Mouse (Mus musculus) CH12.LX (cell line): ENCODE results near the gene Apoc4. TPM values are rescaled to one million over a fixed set of nuclear protein-coding genes. Genes with fewer than 3 reads are reported as not detected.

Source experiments
- DNase-seq: peaks from one replicate; pipeline ENCODE4 v3.0.0-alpha.2; 2013; ENCODE audit errors: extremely low read depth
- H3K27ac ChIP-seq: 2 replicates; pipeline ENCODE4 v1.5.1; 2012; ENCODE audit warnings: low read depth, mild to moderate bottlenecking, control low read depth, moderate library complexity; ENCODE audit not compliant: insufficient read depth
- H3K27me3 ChIP-seq: replicated peaks from 2 replicates; pipeline ENCODE3; 2012; ENCODE audit warnings: inconsistent platforms
- H3K36me3 ChIP-seq, 2 experiments: replicated peaks in 1 of 2; 2 replicates each; pipeline versions ENCODE3 to v1.6.1; 2012; ENCODE audit warnings: inconsistent platforms in 1 of 2, low read length in 1 of 2, mild to moderate bottlenecking in 1 of 2, mixed read lengths in 1 of 2, moderate library complexity in 1 of 2; ENCODE audit not compliant: control insufficient read depth in 1 of 2, insufficient read depth in 1 of 2
- H3K4me1 ChIP-seq, 2 experiments: 2 replicates each; pipeline ENCODE4 v1.6.1; 2012; ENCODE audit warnings: inconsistent platforms in 1 of 2, moderate library complexity in 1 of 2; ENCODE audit not compliant: insufficient read depth in 2 of 2, control insufficient read depth in 1 of 2
- H3K4me2 ChIP-seq: 2 replicates; pipeline ENCODE4 v1.6.1; 2012; ENCODE audit warnings: low read depth, mild to moderate bottlenecking, control low read depth; ENCODE audit not compliant: poor library complexity, insufficient read depth, severe bottlenecking
- H3K4me3 ChIP-seq, 3 experiments: fragments of 150-350 bp in 1 of 3; sonication (generic) in 1 of 3; replicated peaks in 1 of 3; 2 replicates each; pipeline versions ENCODE3 to v1.5.1; 2011 to 2012; ENCODE audit warnings: low read depth in 2 of 3, low read length in 2 of 3, mild to moderate bottlenecking in 2 of 3, moderate library complexity in 2 of 3, control low read depth in 1 of 3, improper control_type of control experiment in 1 of 3, inconsistent platforms in 1 of 3, mixed read lengths in 1 of 3; ENCODE audit not compliant: poor library complexity in 1 of 3
- H3K79me2 ChIP-seq: replicated peaks from 2 replicates; pipeline ENCODE4 v1.6.1; 2012; ENCODE audit warnings: mild to moderate bottlenecking, moderate library complexity; ENCODE audit not compliant: control insufficient read depth, poor library complexity, insufficient read depth, severe bottlenecking; ENCODE audit errors: extremely low read depth
- H3K9ac ChIP-seq: 2 replicates; pipeline ENCODE4 v1.6.1; 2012; ENCODE audit warnings: low read depth, mild to moderate bottlenecking, control low read depth, moderate library complexity; ENCODE audit not compliant: insufficient read depth
- H3K9me3 ChIP-seq: replicated peaks from 2 replicates; pipeline ENCODE3; 2012; ENCODE audit warnings: low read length, inconsistent platforms, mixed read lengths
- CHD1 ChIP-seq: IDR thresholded peaks from 2 replicates; pipeline ENCODE4 v1.6.1; 2012; ENCODE audit warnings: low read depth, low read length, improper control_type of control experiment, inconsistent platforms
- E2F4 ChIP-seq: IDR thresholded peaks from 2 replicates; pipeline ENCODE4 v1.6.1; 2011; ENCODE audit warnings: low read depth, low read length, improper control_type of control experiment; ENCODE audit not compliant: insufficient replicate concordance
- ELF1 ChIP-seq: IDR thresholded peaks from 2 replicates; pipeline ENCODE4 v1.6.1; 2014; ENCODE audit warnings: low read depth, mild to moderate bottlenecking, inconsistent platforms, low read length, improper control_type of control experiment
- EP300 ChIP-seq: IDR thresholded peaks from 2 replicates; pipeline ENCODE4 v1.6.1; 2011; ENCODE audit warnings: low read length, improper control_type of control experiment
- ETS1 ChIP-seq: conservative IDR thresholded peaks from 2 replicates; pipeline ENCODE4 v1.6.1; 2012; ENCODE audit warnings: low read depth, mild to moderate bottlenecking, inconsistent platforms, low read length, improper control_type of control experiment, moderate library complexity
- HCFC1 ChIP-seq: IDR thresholded peaks from 2 replicates; pipeline ENCODE4 v1.6.1; 2012; ENCODE audit warnings: low read depth, mild to moderate bottlenecking, inconsistent platforms, low read length, improper control_type of control experiment
- JUN ChIP-seq: IDR thresholded peaks from 2 replicates; pipeline ENCODE4 v1.6.1; 2011; ENCODE audit warnings: low read depth, mild to moderate bottlenecking, low read length, improper control_type of control experiment, moderate library complexity; ENCODE audit not compliant: insufficient read depth
- JUND ChIP-seq: conservative IDR thresholded peaks from 2 replicates; pipeline ENCODE4 v1.6.1; 2011; ENCODE audit warnings: low read depth, low read length, improper control_type of control experiment
- KAT2A ChIP-seq: IDR thresholded peaks from 2 replicates; pipeline ENCODE4 v1.6.1; 2012; ENCODE audit warnings: low read length, improper control_type of control experiment, inconsistent platforms; ENCODE audit not compliant: insufficient replicate concordance
- MAFK ChIP-seq: IDR thresholded peaks from 2 replicates; pipeline ENCODE4 v1.6.1; 2011; ENCODE audit warnings: low read length, improper control_type of control experiment; ENCODE audit not compliant: insufficient replicate concordance
- MAX ChIP-seq: IDR thresholded peaks from 2 replicates; pipeline ENCODE4 v1.6.1; 2011; ENCODE audit warnings: low read length, improper control_type of control experiment
- MAZ ChIP-seq: IDR thresholded peaks from 2 replicates; pipeline ENCODE4 v1.6.1; 2012; ENCODE audit warnings: low read depth, mild to moderate bottlenecking, inconsistent platforms, low read length, improper control_type of control experiment, moderate library complexity
- NRF1 ChIP-seq: IDR thresholded peaks from 2 replicates; pipeline ENCODE4 v1.6.1; 2014; ENCODE audit warnings: low read depth, mild to moderate bottlenecking, inconsistent platforms, low read length, improper control_type of control experiment, moderate library complexity
- PAX5 ChIP-seq: IDR thresholded peaks from 2 replicates; pipeline ENCODE4 v1.6.1; 2012; ENCODE audit warnings: low read length, inconsistent platforms, mixed read lengths
- POLR2AphosphoS2 ChIP-seq: IDR thresholded peaks from 2 replicates; pipeline ENCODE4 v1.6.1; 2011; ENCODE audit warnings: low read depth, low read length, improper control_type of control experiment
- RAD21 ChIP-seq: IDR thresholded peaks from 2 replicates; pipeline ENCODE4 v1.6.1; 2011; ENCODE audit warnings: low read depth, mild to moderate bottlenecking, low read length, improper control_type of control experiment, moderate library complexity
- RCOR1 ChIP-seq: conservative IDR thresholded peaks from 2 replicates; pipeline ENCODE4 v1.6.1; 2012; ENCODE audit warnings: low read depth, mild to moderate bottlenecking, inconsistent platforms, low read length, improper control_type of control experiment
- SIN3A ChIP-seq: IDR thresholded peaks from 2 replicates; pipeline ENCODE4 v1.6.1; 2012; ENCODE audit warnings: low read length, improper control_type of control experiment, inconsistent platforms
- SMC3 ChIP-seq: IDR thresholded peaks from 2 replicates; pipeline ENCODE4 v1.6.1; 2011; ENCODE audit warnings: low read depth, low read length, improper control_type of control experiment
- TBP ChIP-seq: conservative IDR thresholded peaks from 2 replicates; pipeline ENCODE4 v1.6.1; 2011; ENCODE audit warnings: low read depth, low read length, improper control_type of control experiment
- UBTF ChIP-seq: IDR thresholded peaks from 2 replicates; pipeline ENCODE4 v1.6.1; 2012; ENCODE audit warnings: low read depth, mild to moderate bottlenecking, inconsistent platforms, low read length, improper control_type of control experiment, moderate library complexity
- USF2 ChIP-seq: conservative IDR thresholded peaks from 2 replicates; pipeline ENCODE4 v1.6.1; 2011; ENCODE audit warnings: low read depth, low read length, improper control_type of control experiment
- ZC3H11A ChIP-seq: IDR thresholded peaks from 2 replicates; pipeline ENCODE4 v1.6.1; 2012; ENCODE audit warnings: low read depth, mild to moderate bottlenecking, inconsistent platforms, low read length, improper control_type of control experiment
- ZNF384 ChIP-seq: IDR thresholded peaks from 2 replicates; pipeline ENCODE4 v1.6.1; 2012; ENCODE audit warnings: low read depth, low read length, improper control_type of control experiment, inconsistent platforms
- dilution Hi-C: fragments of 300-500 bp; cut with MboI; formaldehyde crosslinking; loops from 2 replicates; pipeline ENCODE4 v1.14.3; 2020; ENCODE audit warnings: low sequenced_read_pairs; ENCODE audit not compliant: extremely low pct_unique_long_range_greater_than_20kb, extremely low pct_ligation_motif_present
- in situ Hi-C: fragments of 300-500 bp; cut with MboI; formaldehyde crosslinking; loops from 3 replicates; pipeline ENCODE4 v1.14.3; 2019; ENCODE audit warnings: low sequenced_read_pairs, low pct_ligation_motif_present, low pct_unique_long_range_greater_than_20kb, mixed read lengths
- polyA plus RNA-seq: library from polyadenylated mRNA; unstranded; fragments of >175 nt; gene quantifications from 2 replicates; pipeline ENCODE4 v1.2.1, GENCODE M21; 2012; ENCODE audit warnings: low read depth; ENCODE audit not compliant: insufficient read length
- total RNA-seq, 2 experiments: library from RNA; depleted of rRNA; stranded (reverse); fragments of 300-350 nt in 1 of 2; fragments of >200 nt in 1 of 2; gene quantifications; 2 replicates each; pipeline ENCODE4 v1.2.3; 2012 to 2014

Apoc4 gene
- total and polyA plus RNA-seq, 3 experiments = not detected

- DNase-seq = no peak
- dilution Hi-C loops = no loop called here
- Histone ChIP-seq H3K36me3 (peaks cover 12 to 19% of the 10 kb centered on the region in 2 experiments), H3K9ac (no peak overlapping the region), H3K4me2 (no peak overlapping the region), H3K4me3 (no peak overlapping the region), H3K4me1 (peaks cover 9 to 33% of the 10 kb centered on the region in 2 experiments; a peak in 3 of 4 replicates), H3K27ac (no peak overlapping the region), H3K79me2 (peaks cover 18% of the 10 kb centered on the region), H3K9me3 (peaks cover 9% of the 10 kb centered on the region), H3K27me3 (no peaks in the 10 kb centered on the region)
- TF ChIP-seq ELF1 (no peak), POLR2AphosphoS2 (no peak), RAD21 (no peak), HCFC1 (no peak), TBP (no peak), ZNF384 (no peak), ETS1 (no peak), USF2 (no peak), MAFK (no peak), NRF1 (no peak), JUN (no peak), EP300 (no peak)
- in situ Hi-C loops = no loop called here
Observed at GRCm38 (mm10) chr7:19717346-19717745, 36.1 kb upstream of the Apoc4 start.

- peak overlapping the region; percentile 45 for H3K27ac ChIP-seq
- H3K4me2 ChIP-seq = peak overlapping the region; percentile 81; the same call in 1 of the 2 replicates
- H3K27me3 ChIP-seq = no peaks in the 10 kb centered on the region
- H3K36me3 ChIP-seq = peaks cover 17 to 25% of the 10 kb centered on the region in 2 experiments
- DNase-seq = no peak
- peaks cover 9 to 38% of the 10 kb centered on the region in 2 experiments; a peak in 3 of 4 replicates for H3K4me1 ChIP-seq
- H3K9me3 ChIP-seq = peaks cover 9% of the 10 kb centered on the region
- peak overlapping the region in 2 of 3 experiments; percentile 52 to 64 for H3K4me3 ChIP-seq
- in situ Hi-C loops = no loop called here
- peak overlapping the region; percentile 69 for H3K9ac ChIP-seq
- H3K79me2 ChIP-seq = peaks cover 18% of the 10 kb centered on the region
- dilution Hi-C loops = no loop called here
- TF ChIP-seq E2F4 = no peak
- no peak for TF ChIP-seq USF2
- no peak for TF ChIP-seq UBTF
- TF ChIP-seq SIN3A = no peak
- no peak for TF ChIP-seq KAT2A
- no peak for TF ChIP-seq MAX
- no peak for TF ChIP-seq MAZ
- TF ChIP-seq ZNF384 = no peak
- no peak for TF ChIP-seq ELF1
- TF ChIP-seq PAX5 = no peak
- TF ChIP-seq MAFK = no peak
- no peak for TF ChIP-seq ETS1
- no peak for TF ChIP-seq EP300
- TF ChIP-seq RCOR1 = no peak
- no peak for TF ChIP-seq CHD1
- TF ChIP-seq ZC3H11A = no peak
- no peak for TF ChIP-seq SMC3
- no peak for TF ChIP-seq JUND
- TF ChIP-seq RAD21 = no peak
Observed at GRCm38 (mm10) chr7:19716822-19717221, 35.5 kb upstream of the Apoc4 start.
